Mouse (Mus musculus) embryonic facial prominence, embryonic 11.5 days (tissue): Measurements from ENCODE around the gene Spag9. TPM values are rescaled to one million over a fixed set of nuclear protein-coding genes. Genes with fewer than 3 reads are reported as not detected.

Experiments used
- ATAC-seq: fragments of 200-750 bp; cut with Nextera tagmentation; replicated peaks from 2 replicates; pipeline ENCODE4 v1.8.0; 2017; ENCODE audit warnings: low read depth; ENCODE audit not compliant: insufficient number of reproducible peaks, low FRiP score, low TSS enrichment
- DNase-seq: peaks from one replicate; pipeline ENCODE4 v3.0.0-alpha.2; 2015; ENCODE audit warnings: low spot score
- H3K27ac ChIP-seq: fragments of 300-500 bp; sonication (generic); replicated peaks from 2 replicates; pipeline ENCODE4 v1.5.1; 2014; ENCODE audit warnings: mild to moderate bottlenecking, low read depth, low read length, control low read depth
- H3K27me3 ChIP-seq: fragments of 300-500 bp; sonication (generic); 2 replicates; pipeline ENCODE4 v1.6.1; 2014; ENCODE audit warnings: mild to moderate bottlenecking, low read length, moderate library complexity, mixed read lengths; ENCODE audit not compliant: control insufficient read depth, insufficient read depth
- H3K36me3 ChIP-seq: fragments of 300-500 bp; sonication (generic); replicated peaks from 2 replicates; pipeline ENCODE4 v1.6.1; 2014; ENCODE audit warnings: low read depth, mild to moderate bottlenecking, low read length, moderate library complexity, mixed read lengths; ENCODE audit not compliant: control insufficient read depth, insufficient read depth
- H3K4me1 ChIP-seq: fragments of 300-500 bp; sonication (generic); 2 replicates; pipeline ENCODE4 v1.6.1; 2014; ENCODE audit warnings: low read length, mixed read lengths; ENCODE audit not compliant: control insufficient read depth, insufficient read depth
- H3K4me2 ChIP-seq: fragments of 300-500 bp; sonication (generic); 2 replicates; pipeline ENCODE4 v1.6.1; 2014; ENCODE audit warnings: low read depth, mild to moderate bottlenecking, control low read depth, low read length, moderate library complexity
- H3K4me3 ChIP-seq: fragments of 300-500 bp; sonication (generic); 2 replicates; pipeline ENCODE4 v1.5.1; 2014; ENCODE audit warnings: low read depth, low read length, control low read depth
- H3K9ac ChIP-seq: fragments of 300-500 bp; sonication (generic); replicated peaks from 2 replicates; pipeline ENCODE4 v1.6.1; 2014; ENCODE audit warnings: mild to moderate bottlenecking, control low read depth, low read length
- H3K9me3 ChIP-seq: fragments of 300-500 bp; sonication (generic); replicated peaks from 2 replicates; pipeline ENCODE4 v1.6.1; 2016; ENCODE audit warnings: mild to moderate bottlenecking, low read length, inconsistent platforms, mixed read lengths; ENCODE audit not compliant: control insufficient read depth
- WGBS: fragments of 180-500 bp; shearing (Covaris S2); extraction: QIAGEN DNeasy Blood & Tissue Kit; methylation state at CpG from one replicate; pipeline ENCODE4 v1.1.7; 2014; 5-methylcytosine and 5-hydroxymethylcytosine counted together
- polyA plus RNA-seq: library from polyadenylated mRNA; unstranded; fragments of >200 nt; fragmentation: Nextera tagmentation; extraction: Ambion mirVana; gene quantifications from 2 replicates; pipeline ENCODE4 v1.2.1, GENCODE M21; 2014

Gene Spag9
- polyA plus RNA-seq, 1 experiment from 2014 or later = 42.4 TPM

DNA sequence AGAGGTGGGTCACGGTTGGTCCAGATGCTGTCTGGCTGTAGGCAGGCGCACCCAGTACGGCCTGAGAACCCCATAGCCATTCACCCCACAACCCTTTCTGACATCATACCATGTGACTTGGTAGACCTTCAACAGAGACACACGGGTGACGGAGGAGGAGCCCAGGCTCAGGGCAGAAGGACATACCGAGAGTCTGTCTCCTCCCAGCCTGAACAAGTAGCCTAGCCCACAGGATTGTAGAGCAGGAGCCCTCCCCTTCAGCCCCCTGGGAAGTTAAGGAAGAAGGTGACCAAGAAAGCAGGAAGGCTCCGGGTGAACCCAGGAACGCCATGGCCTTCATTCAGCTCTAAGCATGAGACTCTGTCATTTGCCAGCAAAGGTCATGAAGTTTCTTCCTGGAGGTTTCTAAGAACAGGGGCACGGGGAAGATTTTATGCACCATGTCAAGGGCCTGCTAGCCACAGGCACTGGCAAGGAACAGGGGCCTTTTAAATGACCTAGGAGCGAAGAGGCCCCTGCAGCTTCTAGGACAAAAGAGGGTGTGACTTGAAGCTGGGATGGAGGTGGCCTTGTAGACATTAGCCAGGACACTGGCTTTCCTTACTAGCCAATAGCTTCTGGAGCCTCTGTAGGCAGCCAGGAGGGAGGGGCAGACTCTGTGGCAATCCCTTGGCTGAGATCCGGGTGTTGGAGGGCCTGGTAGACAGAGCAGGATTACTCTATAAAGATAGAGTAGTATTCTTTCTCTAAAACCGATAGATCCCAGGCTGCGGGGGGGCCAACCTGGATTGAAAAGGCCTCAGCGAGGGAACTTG lies 163.4 kb downstream of the Spag9 start:
- Histone ChIP-seq H3K27ac (no peak overlapping the region; the same call in 1 of the 2 replicates), H3K4me2 (no peak overlapping the region), H3K9ac (peak overlapping the region; percentile 30; the same call in 1 of the 2 replicates), H3K4me3 (no peak overlapping the region), H3K27me3 (no peaks in the 10 kb centered on the region), H3K4me1 (peaks cover 5% of the 10 kb centered on the region), H3K9me3 (no peaks in the 10 kb centered on the region), H3K36me3 (no peaks in the 10 kb centered on the region)
- 46% methylated on average over 14 of the region's 14 CpGs for WGBS
- ATAC-seq (no peak), DNase-seq (no peak)

DNA sequence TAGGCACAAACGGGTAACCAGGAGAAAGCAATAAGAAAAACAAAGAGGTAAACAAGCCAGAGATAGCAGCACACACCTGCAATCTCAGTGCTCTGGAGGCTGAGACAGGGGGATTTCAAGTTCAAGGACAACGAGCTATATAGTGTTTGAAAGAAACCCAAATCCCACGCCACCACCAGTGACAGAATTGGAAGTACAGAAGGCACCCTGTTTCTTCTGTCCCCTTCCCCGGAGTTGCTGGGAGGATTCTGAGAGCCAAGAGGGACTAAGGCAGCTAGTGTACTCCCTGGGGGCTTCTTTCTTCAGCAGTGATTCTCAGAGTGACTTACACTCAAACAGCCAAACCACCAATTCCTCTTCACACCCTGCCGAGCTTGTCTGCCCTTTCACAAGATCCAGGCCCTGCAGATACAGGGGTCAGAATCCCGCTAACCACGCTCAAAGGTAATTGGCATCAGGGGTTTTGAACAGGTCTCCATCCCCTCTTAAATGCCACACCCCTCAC lies 164.1 kb downstream of the Spag9 start:
- H3K27ac ChIP-seq = peak overlapping the region; percentile 67
- peak overlapping the region; percentile 12; the same call in 1 of the 2 replicates for H3K4me3 ChIP-seq
- H3K9me3 ChIP-seq = no peaks in the 10 kb centered on the region
- H3K36me3 ChIP-seq = no peaks in the 10 kb centered on the region
- H3K4me2 ChIP-seq = peak overlapping the region; percentile 40
- DNase-seq (no peak), ATAC-seq (no peak)
- WGBS = 36% methylated on average over 7 of the region's 7 CpGs
- peak overlapping the region; percentile 46 for H3K9ac ChIP-seq
- H3K4me1 ChIP-seq = peaks cover 5% of the 10 kb centered on the region
- no peaks in the 10 kb centered on the region for H3K27me3 ChIP-seq

DNA sequence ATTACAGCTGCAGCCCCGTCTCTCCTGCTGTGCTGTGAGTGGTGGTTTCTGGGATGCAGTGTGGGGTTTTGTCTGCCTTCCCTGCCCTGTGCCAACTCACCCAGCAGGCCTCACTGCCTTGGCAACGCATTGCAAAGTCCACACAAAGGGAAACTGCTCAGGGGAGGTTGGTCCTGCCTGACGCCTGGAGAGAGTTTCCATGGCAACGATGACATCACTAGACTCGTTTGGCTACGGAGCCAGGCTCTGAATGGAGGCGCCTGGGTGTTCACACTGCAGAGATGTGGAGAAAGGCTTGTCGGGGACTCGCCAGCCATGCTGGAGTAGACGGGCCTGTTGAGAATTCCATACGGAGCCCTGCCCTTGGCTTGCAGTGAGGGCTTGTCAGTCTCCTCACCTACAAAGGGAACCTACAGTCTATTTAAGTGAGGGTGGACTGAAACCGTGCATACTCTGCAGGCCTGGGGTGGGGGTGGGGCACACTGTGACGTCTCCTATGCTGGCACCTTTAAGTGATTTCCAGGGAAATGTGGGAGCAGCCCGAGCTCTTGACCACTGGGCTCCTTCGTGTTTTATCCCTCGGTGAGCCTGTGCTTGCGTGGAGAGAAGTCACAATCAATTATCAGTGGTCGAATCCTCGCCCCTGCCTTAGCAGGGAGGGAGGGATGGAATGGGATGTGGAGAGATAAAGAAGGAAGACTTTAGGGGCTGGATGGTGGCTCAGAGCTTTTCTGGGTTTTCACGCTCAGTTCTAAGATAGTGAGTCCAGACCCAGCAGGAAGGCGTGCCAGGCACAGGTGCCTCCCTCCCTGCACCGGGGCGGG lies 164.8 kb downstream of the Spag9 start:
- H3K27me3 ChIP-seq = no peaks in the 10 kb centered on the region
- no peaks in the 10 kb centered on the region for H3K9me3 ChIP-seq
- WGBS = 8% methylated on average over 23 of the region's 23 CpGs
- ATAC-seq = peak; percentile 91
- H3K9ac ChIP-seq = peak overlapping the region; percentile 46
- no peaks in the 10 kb centered on the region for H3K36me3 ChIP-seq
- H3K4me2 ChIP-seq = peak overlapping the region; percentile 40
- peaks cover 5% of the 10 kb centered on the region for H3K4me1 ChIP-seq
- peak; percentile 96 for DNase-seq
- H3K27ac ChIP-seq = peak overlapping the region; percentile 67
- peak overlapping the region; percentile 12 for H3K4me3 ChIP-seq

DNA sequence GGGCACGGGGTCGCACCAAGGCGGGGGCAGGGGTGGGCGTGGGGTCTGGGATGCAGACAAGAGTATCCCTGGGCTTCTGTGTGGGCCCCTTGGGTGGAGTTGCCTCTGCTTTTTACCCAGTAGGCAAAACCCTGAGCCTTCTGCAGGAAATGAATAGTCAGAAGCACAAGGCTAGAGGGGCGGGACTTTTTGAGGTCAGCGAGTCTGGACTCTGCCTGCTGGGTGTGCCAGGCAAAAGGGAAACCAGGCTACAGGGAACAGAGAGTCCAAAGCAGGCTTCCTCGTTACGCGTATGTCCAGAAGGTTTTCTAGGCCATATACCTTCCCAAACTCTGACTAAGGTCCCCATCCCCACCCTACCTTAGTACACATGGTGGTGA lies 165.4 kb downstream of the Spag9 start:
- no peaks in the 10 kb centered on the region for H3K36me3 ChIP-seq
- peak overlapping the region; percentile 67; the same call in 1 of the 2 replicates for H3K27ac ChIP-seq
- H3K4me1 ChIP-seq = peaks cover 5% of the 10 kb centered on the region
- H3K9me3 ChIP-seq = no peaks in the 10 kb centered on the region
- peak overlapping the region; percentile 40; the same call in 1 of the 2 replicates for H3K4me2 ChIP-seq
- H3K4me3 ChIP-seq = no peak overlapping the region
- no peak for DNase-seq
- no peak overlapping the region for H3K9ac ChIP-seq
- 36% methylated on average over 9 of the region's 9 CpGs for WGBS
- H3K27me3 ChIP-seq = no peaks in the 10 kb centered on the region
- no peak for ATAC-seq

DNA sequence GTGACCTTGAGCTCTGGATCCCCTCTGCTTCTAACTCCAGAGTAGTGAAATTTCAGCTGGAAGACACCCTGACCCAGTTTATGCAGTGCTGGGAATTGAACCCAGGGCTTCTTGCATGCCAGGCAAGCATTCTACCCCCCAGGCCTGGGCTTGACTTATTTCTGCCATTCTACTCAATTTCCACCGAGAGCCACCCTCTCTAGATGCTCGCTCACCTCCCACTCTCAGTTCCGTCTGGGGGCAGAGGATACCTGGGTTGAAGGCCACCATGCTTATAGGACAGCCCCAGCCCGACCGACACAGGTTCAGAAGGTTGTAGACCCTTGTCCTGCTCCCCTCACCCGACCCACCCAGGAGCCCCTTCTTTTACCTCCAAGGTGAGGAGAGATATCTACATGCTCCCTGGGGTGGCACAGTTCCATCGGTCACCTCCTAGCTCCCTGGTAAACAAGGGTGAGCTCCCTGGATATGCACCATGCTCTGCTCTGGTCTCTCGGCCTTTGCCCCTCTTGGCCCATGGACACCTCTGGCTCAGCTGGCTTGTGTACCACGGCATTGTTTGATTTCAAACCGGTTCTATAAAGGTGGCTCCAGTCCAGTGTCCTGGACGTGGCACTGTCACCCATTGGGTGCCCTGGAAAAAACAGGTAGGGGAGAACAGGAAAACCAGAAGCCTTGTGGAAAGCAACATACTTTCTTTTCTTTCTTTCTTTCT lies 166.1 kb downstream of the Spag9 start:
- Histone ChIP-seq H3K36me3 (no peaks in the 10 kb centered on the region), H3K9me3 (no peaks in the 10 kb centered on the region), H3K27ac (no peak overlapping the region), H3K4me2 (no peak overlapping the region), H3K4me3 (no peak overlapping the region), H3K9ac (no peak overlapping the region), H3K27me3 (no peaks in the 10 kb centered on the region), H3K4me1 (peaks cover 5% of the 10 kb centered on the region)
- 85% methylated on average over 11 of the region's 11 CpGs for WGBS
- DNase-seq (no peak), ATAC-seq (no peak)

DNA sequence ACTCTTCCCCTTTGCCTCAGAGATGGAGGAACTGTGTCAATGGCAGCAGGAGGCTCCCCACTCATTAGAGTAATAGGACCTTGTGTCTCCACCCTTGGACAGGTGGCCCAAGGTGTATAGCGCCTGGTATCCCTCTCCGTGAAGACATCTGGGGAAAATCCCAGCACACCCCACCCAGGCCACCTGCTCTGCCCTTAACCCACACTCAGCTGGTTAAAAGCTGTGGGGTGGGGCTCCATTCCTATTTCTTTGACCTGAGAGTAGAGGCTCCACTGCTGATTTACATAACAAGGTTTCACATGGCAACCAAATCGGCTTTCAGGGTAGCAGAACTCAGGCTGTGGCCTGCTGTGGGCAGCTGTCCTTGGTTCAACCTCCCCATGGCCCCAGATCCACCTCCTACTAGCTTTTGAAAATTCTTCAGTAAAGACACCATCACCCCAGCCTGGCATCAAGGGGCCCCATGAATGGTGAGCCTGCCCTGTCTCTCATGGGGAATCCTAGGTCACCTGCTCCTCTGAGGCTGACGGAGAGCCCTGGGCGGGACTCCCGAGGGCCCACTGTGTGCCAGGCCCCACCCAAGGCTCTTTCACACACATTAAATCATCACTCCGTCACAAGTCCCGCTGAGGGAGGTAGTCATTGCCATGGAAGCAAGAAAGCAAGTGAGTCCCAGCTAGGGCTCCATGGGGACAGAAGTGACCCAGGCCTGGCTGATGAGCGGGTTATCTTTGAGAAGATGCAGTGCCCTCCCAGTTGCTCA lies 167.3 kb downstream of the Spag9 start:
- Histone ChIP-seq H3K36me3 (no peaks in the 10 kb centered on the region), H3K27ac (no peak overlapping the region), H3K4me3 (no peak overlapping the region), H3K9me3 (no peaks in the 10 kb centered on the region), H3K4me2 (no peak overlapping the region), H3K4me1 (peaks cover 5% of the 10 kb centered on the region), H3K9ac (no peak overlapping the region), H3K27me3 (no peaks in the 10 kb centered on the region)
- WGBS = 79% methylated on average over 9 of the region's 9 CpGs
- ATAC-seq (no peak), DNase-seq (no peak)

DNA sequence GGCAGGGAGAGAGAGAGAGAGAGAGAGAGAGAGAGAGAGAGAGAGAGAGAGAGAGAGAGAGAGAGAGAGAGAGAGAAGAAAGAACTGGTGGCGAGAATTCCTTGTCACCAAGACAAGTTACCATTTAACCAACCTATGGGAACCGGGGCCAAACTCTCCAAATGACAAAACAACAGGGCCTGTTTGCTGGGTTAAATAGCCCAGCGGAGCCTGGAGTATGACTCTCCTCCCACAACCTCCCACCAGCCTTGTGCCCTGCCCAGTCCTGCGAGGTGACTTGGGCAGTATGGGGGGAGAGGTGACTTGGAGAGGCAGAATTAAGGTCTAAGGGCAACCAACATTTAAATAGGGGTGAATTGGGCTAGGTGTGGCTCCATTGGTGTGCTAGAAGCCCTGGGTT lies 169.9 kb downstream of the Spag9 start:
- H3K27me3 ChIP-seq = no peaks in the 10 kb centered on the region
- WGBS = 81% methylated on average over 4 of the region's 4 CpGs
- H3K4me2 ChIP-seq = no peak overlapping the region
- no peaks in the 10 kb centered on the region for H3K9me3 ChIP-seq
- no peak overlapping the region for H3K4me3 ChIP-seq
- no peak overlapping the region for H3K27ac ChIP-seq
- H3K36me3 ChIP-seq = no peaks in the 10 kb centered on the region
- H3K9ac ChIP-seq = no peak overlapping the region
- no peak for DNase-seq
- H3K4me1 ChIP-seq = no peaks in the 10 kb centered on the region
- ATAC-seq = no peak
